Mouse (Mus musculus) gonadal fat pad, adult 2 months (tissue): ENCODE results near the gene Vamp3. TPM values are rescaled to one million over a fixed set of nuclear protein-coding genes. Genes with fewer than 3 reads are reported as not detected.
"Not testable (repeated sequence)": the region's sequence is repeated elsewhere in the genome, so short reads cannot be mapped to it uniquely, and the experiment has no call there.

Experiments used
- DNase-seq: peaks from one replicate; pipeline ENCODE4 v3.0.0-alpha.2; 2012; ENCODE audit warnings: low read depth
- polyA plus RNA-seq: library from polyadenylated mRNA; depleted of rRNA; stranded (reverse); fragments of >200 nt; gene quantifications from 2 replicates; pipeline ENCODE4 v1.2.3, GENCODE M21; 2012; rRNA removed

Gene Vamp3
- polyA plus RNA-seq, 1 experiment, result 62.1 TPM

GRCm38 (mm10) chr4:151044944-151045570 is 12.7 kb downstream of the Vamp3 start:
- DNase-seq, result peak; percentile 34

- DNase-seq, result no peak
These were observed 13.5 kb downstream of the Vamp3 start, which contains the start of gene Per3 for GRCm38 (mm10) chr4:151044037-151044943. Gene Per3 (minus strand): TSS chr4:151044665.

GRCm38 (mm10) chr4:151043281-151043680 is 14.5 kb downstream of the Vamp3 start:
- DNase-seq, result peak; percentile 85

- DNase-seq, result no peak
These were observed 16.3 kb downstream of the Vamp3 start for GRCm38 (mm10) chr4:151041506-151041905.

- DNase-seq, result no peak
These were observed 20.0 kb downstream of the Vamp3 start for GRCm38 (mm10) chr4:151037800-151038199.

GRCm38 (mm10) chr4:151036521-151036920 is 21.2 kb downstream of the Vamp3 start:
- no peak for DNase-seq

GRCm38 (mm10) chr4:151027001-151027400 is 30.8 kb downstream of the Vamp3 start:
- DNase-seq, result no peak

GRCm38 (mm10) chr4:151024152-151024551 is 33.6 kb downstream of the Vamp3 start:
- no peak for DNase-seq

- DNase-seq, result not testable (repeated sequence)
These were observed 40.4 kb downstream of the Vamp3 start for GRCm38 (mm10) chr4:151017356-151017755.

GRCm38 (mm10) chr4:151015946-151016345 is 41.8 kb downstream of the Vamp3 start:
- no peak for DNase-seq

GRCm38 (mm10) chr4:151010316-151010715 is 47.4 kb downstream of the Vamp3 start:
- DNase-seq, result no peak

- no peak for DNase-seq
These were observed 50.8 kb downstream of the Vamp3 start for GRCm38 (mm10) chr4:151006945-151007344.

- no peak for DNase-seq
These were observed 52.0 kb downstream of the Vamp3 start for GRCm38 (mm10) chr4:151005656-151006318.

- DNase-seq, result no peak
These were observed 56.4 kb downstream of the Vamp3 start for GRCm38 (mm10) chr4:151001397-151001796.

GRCm38 (mm10) chr4:150998626-150999025 is 59.1 kb downstream of the Vamp3 start:
- no peak for DNase-seq

Other genes starting within 250 kb of the Vamp3 start
- 47.6 and 57.5 TPM in 2 replicates for gene Errfi1, start 204.0 kb downstream of the Vamp3 start, polyA plus RNA-seq
- gene Park7, start 143.5 kb downstream of the Vamp3 start, polyA plus RNA-seq, result 170 and 190 TPM in 2 replicates
- 0.27 and 0.57 TPM in 2 replicates for gene Tnfrsf9, start 143.4 kb downstream of the Vamp3 start, polyA plus RNA-seq
- gene Uts2, start 60.9 kb downstream of the Vamp3 start, polyA plus RNA-seq, result not detected in 2 replicates
- gene Per3, start 13.3 kb downstream of the Vamp3 start, polyA plus RNA-seq, result 19.5 and 25.5 TPM in 2 replicates
- not detected in 2 replicates for gene Gm13090, start 31.6 kb upstream of the Vamp3 start, polyA plus RNA-seq